Mouse (Mus musculus): Measurements from ENCODE around the gene Evx1. TPM values are rescaled to one million over a fixed set of nuclear protein-coding genes. Genes with fewer than 3 reads are reported as not detected.

The Evx1 gene
- total and polyA plus RNA-seq, 3 experiments = not detected

GRCm38 (mm10) chr6:52291021-52291860 lies 22.1 kb upstream of the Evx1 start:
- TF ChIP-seq CHD1 (IDR thresholded peaks at IDR 0.05; ENCODE audit: low read depth, low read length) = no peak
- no peak for TF ChIP-seq MXI1 (IDR thresholded peaks at IDR 0.05; ENCODE audit: low read depth, low read length)
- no peak for TF ChIP-seq MAZ (IDR thresholded peaks at IDR 0.05; ENCODE audit: low read depth, low read length)
- TF ChIP-seq TBP (conservative IDR thresholded peaks at IDR 0.05; ENCODE audit: low read depth, low read length) = no peak
- no peak for TF ChIP-seq TCF12 (IDR thresholded peaks at IDR 0.05; ENCODE audit: low read depth, low read length)
- TF ChIP-seq JUND (conservative IDR thresholded peaks at IDR 0.05; ENCODE audit: low read depth, low read length) = no peak
- no peak for TF ChIP-seq RCOR1 (conservative IDR thresholded peaks at IDR 0.05; ENCODE audit: low read depth, low read length)
- no peak for TF ChIP-seq SIN3A (IDR thresholded peaks at IDR 0.05; ENCODE audit: low read length)
- TF ChIP-seq MEF2A (IDR thresholded peaks at IDR 0.05; ENCODE audit: borderline replicate concordance, low read depth, low read length) = no peak
- no peak for TF ChIP-seq MYC (IDR thresholded peaks at IDR 0.05; ENCODE audit: low read depth, low read length)
- TF ChIP-seq JUN (IDR thresholded peaks at IDR 0.05; ENCODE audit: insufficient read depth, low read depth, low read length) = no peak
- no peak for TF ChIP-seq ZMIZ1 (IDR thresholded peaks at IDR 0.05; ENCODE audit: low read depth, low read length)
- no peak for TF ChIP-seq GABPA (IDR thresholded peaks at IDR 0.05; ENCODE audit: insufficient replicate concordance, low read depth, low read length)
- no peak for TF ChIP-seq SMC3 (IDR thresholded peaks at IDR 0.05; ENCODE audit: low read depth, low read length)
- TF ChIP-seq NRF1 (IDR thresholded peaks at IDR 0.05; ENCODE audit: low read depth, low read length) = no peak
- TF ChIP-seq ZNF384 (IDR thresholded peaks at IDR 0.05; ENCODE audit: low read depth, low read length) = no peak
- TF ChIP-seq USF1 (IDR thresholded peaks at IDR 0.05; ENCODE audit: low read depth, low read length) = no peak
- dilution Hi-C loops (cut with MboI; ENCODE audit: extremely low pct_ligation_motif_present, extremely low pct_unique_long_range_greater_than_20kb, low sequenced_read_pairs) (no loop called here), in situ Hi-C loops (cut with MboI; ENCODE audit: low pct_ligation_motif_present, low pct_unique_long_range_greater_than_20kb, low sequenced_read_pairs) (loop anchor here (25.0 kb wide), 1 partner anchor 296 kb away; no protein-coding TSS in a partner anchor)
- no peaks in the 10 kb centered on the region for H3K27me3 ChIP-seq (replicated peaks)
- no peak for DNase-seq (ENCODE audit: extremely low read depth)
- H3K36me3 ChIP-seq (replicated peaks in 1 of 2; ENCODE audit: control insufficient read depth in 1 of 2, insufficient read depth in 1 of 2, low read length in 1 of 2) = no peaks in the 10 kb centered on the region
- H3K27ac ChIP-seq (ENCODE audit: insufficient read depth, low read depth) = no peak overlapping the region
- 0 out of 2 replicates have a peak overlapping the region, but pooled peaks have one; percentile 74 for H3K4me2 ChIP-seq (ENCODE audit: insufficient read depth, low read depth, poor library complexity, severe bottlenecking)
- H3K9ac ChIP-seq (ENCODE audit: insufficient read depth, low read depth) = no peak overlapping the region
- H3K4me3 ChIP-seq (replicated peaks in 1 of 3; ENCODE audit: low read depth in 2 of 3, low read length in 2 of 3, poor library complexity in 1 of 3) = no peak overlapping the region
- no peaks in the 10 kb centered on the region for H3K79me2 ChIP-seq (replicated peaks; ENCODE audit: control insufficient read depth, extremely low read depth, insufficient read depth, poor library complexity, severe bottlenecking)
- peaks cover 3 to 22% of the 10 kb centered on the region in 2 experiments; a peak in 3 of 4 replicates for H3K4me1 ChIP-seq (ENCODE audit: control insufficient read depth in 1 of 2, insufficient read depth in 2 of 2)
- H3K9me3 ChIP-seq (replicated peaks; ENCODE audit: low read length) = no peaks in the 10 kb centered on the region

- Histone ChIP-seq H3K27ac (ENCODE audit: insufficient read depth, low read depth) (no peak overlapping the region), H3K9me3 (replicated peaks; ENCODE audit: low read length) (no peaks in the 10 kb centered on the region), H3K4me1 (ENCODE audit: control insufficient read depth in 1 of 2, insufficient read depth in 2 of 2) (peaks cover 3 to 22% of the 10 kb centered on the region in 2 experiments; a peak in 3 of 4 replicates), H3K9ac (ENCODE audit: insufficient read depth, low read depth) (no peak overlapping the region), H3K4me2 (ENCODE audit: insufficient read depth, low read depth, poor library complexity, severe bottlenecking) (peak overlapping the region; percentile 74), H3K27me3 (replicated peaks) (no peaks in the 10 kb centered on the region), H3K79me2 (replicated peaks; ENCODE audit: control insufficient read depth, extremely low read depth, insufficient read depth, poor library complexity, severe bottlenecking) (no peaks in the 10 kb centered on the region), H3K36me3 (replicated peaks in 1 of 2; ENCODE audit: control insufficient read depth in 1 of 2, insufficient read depth in 1 of 2, low read length in 1 of 2) (no peaks in the 10 kb centered on the region), H3K4me3 (replicated peaks in 1 of 3; ENCODE audit: low read depth in 2 of 3, low read length in 2 of 3, poor library complexity in 1 of 3) (peak overlapping the region; percentile 28 to 46 (median 37))
- no peak for TF ChIP-seq SMC3 (IDR thresholded peaks at IDR 0.05; ENCODE audit: low read depth, low read length)
- TF ChIP-seq POLR2AphosphoS2 (IDR thresholded peaks at IDR 0.05; ENCODE audit: low read depth, low read length) = no peak
- TF ChIP-seq BHLHE40 (IDR thresholded peaks at IDR 0.05; ENCODE audit: low read depth, low read length) = peak; percentile 97
- TF ChIP-seq HCFC1 (IDR thresholded peaks at IDR 0.05; ENCODE audit: low read depth, low read length) = no peak
- TF ChIP-seq MEF2A (IDR thresholded peaks at IDR 0.05; ENCODE audit: borderline replicate concordance, low read depth, low read length) = peak; percentile 39; the same call in 1 of the 2 replicates
- peak; percentile 88 for TF ChIP-seq IRF4 (IDR thresholded peaks at IDR 0.05; ENCODE audit: low read depth, low read length)
- peak; percentile 60 for TF ChIP-seq EP300 (IDR thresholded peaks at IDR 0.05; ENCODE audit: low read length)
- peak; percentile 33; the same call in 1 of the 2 replicates for TF ChIP-seq JUND (conservative IDR thresholded peaks at IDR 0.05; ENCODE audit: low read depth, low read length)
- TF ChIP-seq SIN3A (IDR thresholded peaks at IDR 0.05; ENCODE audit: low read length) = 0 out of 2 replicates have a peak, but pooled peaks have one; percentile 38
- TF ChIP-seq NRF1 (IDR thresholded peaks at IDR 0.05; ENCODE audit: low read depth, low read length) = no peak
- TF ChIP-seq MAFK (IDR thresholded peaks at IDR 0.05; ENCODE audit: insufficient replicate concordance, low read length) = 0 out of 2 replicates have a peak, but pooled peaks have one; percentile 60
- TF ChIP-seq ETS1 (conservative IDR thresholded peaks at IDR 0.05; ENCODE audit: low read depth, low read length) = peak; percentile 37
- TF ChIP-seq MAX (IDR thresholded peaks at IDR 0.05; ENCODE audit: low read length) = 0 out of 2 replicates have a peak, but pooled peaks have one; percentile 57
- TF ChIP-seq RCOR1 (conservative IDR thresholded peaks at IDR 0.05; ENCODE audit: low read depth, low read length) = 0 out of 2 replicates have a peak, but pooled peaks have one; percentile 41
- no peak for TF ChIP-seq GABPA (IDR thresholded peaks at IDR 0.05; ENCODE audit: insufficient replicate concordance, low read depth, low read length)
- TF ChIP-seq MXI1 (IDR thresholded peaks at IDR 0.05; ENCODE audit: low read depth, low read length) = no peak
- dilution Hi-C loops (cut with MboI; ENCODE audit: extremely low pct_ligation_motif_present, extremely low pct_unique_long_range_greater_than_20kb, low sequenced_read_pairs) = no loop called here
- peak; percentile 45 for DNase-seq (ENCODE audit: extremely low read depth)
- in situ Hi-C loops (cut with MboI; ENCODE audit: low pct_ligation_motif_present, low pct_unique_long_range_greater_than_20kb, low sequenced_read_pairs) = loop anchor here (25.0 kb wide), 1 partner anchor 295 kb away; no protein-coding TSS in a partner anchor
Measured at GRCm38 (mm10) chr6:52292328-52292727, 21.0 kb upstream of the Evx1 start.
